Mouse (Mus musculus) liver, postnatal 0 days (tissue): Measurements from ENCODE around the gene Rint1. TPM values are rescaled to one million over a fixed set of nuclear protein-coding genes. Genes with fewer than 3 reads are reported as not detected.
"Not testable (repeated sequence)": the region's sequence is repeated elsewhere in the genome, so short reads cannot be mapped to it uniquely, and the experiment has no call there.

Experiments
- ATAC-seq: fragments of 200-750 bp; cut with Nextera tagmentation; 2 replicates; pipeline ENCODE4 v1.8.0; 2017; ENCODE audit warnings: mild to moderate bottlenecking, moderate library complexity
- DNase-seq: peaks from one replicate; pipeline ENCODE4 v3.0.0-alpha.2; 2016
- H3K27ac ChIP-seq: fragments of 300-500 bp; sonication (generic); 2 replicates; pipeline ENCODE4 v1.5.1; 2014; ENCODE audit warnings: antibody characterized with exemption, moderate library complexity, mild to moderate bottlenecking, low read depth
- H3K27me3 ChIP-seq: fragments of 300-500 bp; sonication (generic); 2 replicates; pipeline ENCODE4 v1.6.1; 2014; ENCODE audit warnings: low read length, control low read depth, mixed read lengths; ENCODE audit not compliant: insufficient read depth
- H3K36me3 ChIP-seq: fragments of 300-500 bp; sonication (generic); replicated peaks from 2 replicates; pipeline ENCODE4 v1.6.1; 2014; ENCODE audit warnings: mild to moderate bottlenecking, control low read depth, low read length, moderate library complexity, mixed read lengths; ENCODE audit not compliant: insufficient read depth
- H3K4me1 ChIP-seq: fragments of 300-500 bp; sonication (generic); 2 replicates; pipeline ENCODE4 v1.6.1; 2014; ENCODE audit warnings: antibody characterized with exemption, mild to moderate bottlenecking, control low read depth; ENCODE audit not compliant: insufficient read depth
- H3K4me2 ChIP-seq: fragments of 300-500 bp; sonication (generic); 2 replicates; pipeline ENCODE4 v1.6.1; 2014; ENCODE audit warnings: low read depth, mild to moderate bottlenecking, low read length, moderate library complexity, mixed read lengths
- H3K4me3 ChIP-seq: fragments of 300-500 bp; sonication (generic); 2 replicates; pipeline ENCODE4 v1.5.1; 2014; ENCODE audit warnings: low read depth, low read length
- H3K9ac ChIP-seq: fragments of 300-500 bp; sonication (generic); replicated peaks from 2 replicates; pipeline ENCODE4 v1.6.1; 2014; ENCODE audit warnings: mild to moderate bottlenecking, moderate library complexity
- H3K9me3 ChIP-seq: fragments of 300-500 bp; sonication (generic); 2 replicates; pipeline ENCODE4 v1.6.1; 2016; ENCODE audit warnings: mild to moderate bottlenecking, control low read depth, low read length, mixed read lengths
- CTCF ChIP-seq: sonication (generic); IDR thresholded peaks from 2 replicates; pipeline ENCODE4 v1.5.1; 2016; ENCODE audit warnings: antibody characterized with exemption, low read depth
- EP300 ChIP-seq: IDR thresholded peaks from 2 replicates; pipeline ENCODE4 v1.6.1; 2016; ENCODE audit warnings: antibody characterized with exemption, low read depth, mild to moderate bottlenecking
- WGBS: fragments of 180-500 bp; shearing (Covaris S2); extraction: QIAGEN DNeasy Blood & Tissue Kit; methylation state at CpG from one replicate; pipeline ENCODE4 v1.1.7; 2014; ENCODE audit not compliant: insufficient replicate concordance; 5-methylcytosine and 5-hydroxymethylcytosine counted together
- polyA plus RNA-seq: library from polyadenylated mRNA; unstranded; fragments of >200 nt; fragmentation: Nextera tagmentation; extraction: Ambion mirVana; gene quantifications from 2 replicates; pipeline ENCODE4 v1.2.1, GENCODE M21; 2015

The Rint1 gene
- polyA plus RNA-seq, 1 experiment from 2014 or later = 10.9 TPM

GRCm38 (mm10) chr5:23838158-23838557 lies 50.6 kb downstream of the Rint1 start:
- WGBS = 83% methylated on average over 7 of the region's 7 CpGs
- ATAC-seq = no peak
- TF ChIP-seq CTCF (no peak), EP300 (no peak)
- H3K9ac ChIP-seq = no peak overlapping the region
- DNase-seq = no peak
- H3K27me3 ChIP-seq = no peaks in the 10 kb centered on the region
- H3K4me3 ChIP-seq = no peak overlapping the region
- no peaks in the 10 kb centered on the region for H3K9me3 ChIP-seq
- H3K36me3 ChIP-seq = peaks cover 6% of the 10 kb centered on the region; the same call in 1 of the 2 replicates
- peaks cover 8% of the 10 kb centered on the region for H3K4me1 ChIP-seq
- no peak overlapping the region for H3K27ac ChIP-seq
- no peak overlapping the region for H3K4me2 ChIP-seq

GRCm38 (mm10) chr5:23843674-23844530 lies 56.4 kb downstream of the Rint1 start, which contains the start of gene Tomm7:
Tomm7 (minus strand) TSS chr5:23844161.
- H3K4me2 ChIP-seq = peak within 1 kb of the TSS; percentile 74
- peak; percentile 36 for TF ChIP-seq CTCF
- TF ChIP-seq EP300 = no peak
- peak within 1 kb of the TSS; percentile 75 for H3K9ac ChIP-seq
- H3K27ac ChIP-seq = peak within 1 kb of the TSS; percentile 79
- DNase-seq (peak; percentile 97), ATAC-seq (peak; percentile 98)
- under 1% methylated on average over 44 of the region's 44 CpGs for WGBS
- H3K4me1 ChIP-seq = peaks cover 15% of the 10 kb centered on the region
- no peaks in the 10 kb centered on the region for H3K27me3 ChIP-seq
- H3K9me3 ChIP-seq = no peaks in the 10 kb centered on the region
- peaks cover 6% of the 10 kb centered on the region; the same call in 1 of the 2 replicates for H3K36me3 ChIP-seq
- H3K4me3 ChIP-seq = peak within 1 kb of the TSS; percentile 74

DNA sequence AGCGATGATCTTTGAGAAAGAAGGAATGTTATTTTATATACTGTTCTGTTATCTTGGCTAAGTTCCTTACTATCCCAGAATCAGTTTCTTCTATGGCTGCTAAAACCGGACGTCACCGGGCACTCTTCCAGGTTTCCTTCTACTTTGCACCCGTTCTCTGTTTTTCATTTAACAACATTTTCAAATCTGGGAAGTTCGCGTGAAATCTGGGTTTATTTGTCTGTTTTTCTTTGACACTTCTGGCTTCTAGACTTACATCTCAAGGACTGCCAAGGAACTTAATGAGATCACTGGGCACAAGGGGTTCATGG lies 57.0 kb downstream of the Rint1 start:
- H3K27ac ChIP-seq = peak overlapping the region; percentile 79
- H3K4me2 ChIP-seq = peak overlapping the region; percentile 74
- H3K9ac ChIP-seq = peak overlapping the region; percentile 71
- H3K9me3 ChIP-seq = no peaks in the 10 kb centered on the region
- H3K4me3 ChIP-seq = peak overlapping the region; percentile 74
- ATAC-seq = peak; percentile 38
- 18% methylated on average over 7 of the region's 7 CpGs for WGBS
- peaks cover 15% of the 10 kb centered on the region for H3K4me1 ChIP-seq
- H3K27me3 ChIP-seq = no peaks in the 10 kb centered on the region
- no peak for TF ChIP-seq EP300
- peaks cover 6% of the 10 kb centered on the region; the same call in 1 of the 2 replicates for H3K36me3 ChIP-seq
- peak; percentile 42 for DNase-seq

DNA sequence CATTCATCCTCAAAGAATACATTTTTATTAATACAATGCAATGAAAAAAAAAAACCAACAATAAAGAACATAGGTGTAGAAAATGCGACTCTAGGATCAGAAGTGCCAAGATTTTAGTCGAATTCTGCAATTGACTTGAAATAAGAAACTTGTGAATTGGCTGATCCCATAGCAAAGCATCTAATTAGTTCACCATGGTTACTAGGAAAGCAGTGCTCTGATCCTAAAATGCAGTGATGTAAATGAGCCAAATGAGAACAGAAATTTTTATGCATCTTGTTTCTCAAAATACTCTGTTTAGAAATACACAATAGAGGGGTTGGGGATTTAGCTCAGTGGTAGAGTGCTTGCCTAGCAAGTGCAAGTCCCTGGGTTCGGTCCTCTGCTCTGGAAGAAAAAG lies 57.6 kb downstream of the Rint1 start:
- ATAC-seq (no peak), DNase-seq (no peak)
- H3K9ac ChIP-seq = no peak overlapping the region
- H3K36me3 ChIP-seq = peaks cover 1% of the 10 kb centered on the region; the same call in 1 of the 2 replicates
- peaks cover 18% of the 10 kb centered on the region for H3K4me1 ChIP-seq
- H3K4me2 ChIP-seq = peak overlapping the region; percentile 74
- no peaks in the 10 kb centered on the region for H3K27me3 ChIP-seq
- H3K9me3 ChIP-seq = no peaks in the 10 kb centered on the region
- WGBS = 79% methylated on average over 3 of the region's 3 CpGs
- no peak for TF ChIP-seq CTCF
- no peak for TF ChIP-seq EP300
- H3K27ac ChIP-seq = peak overlapping the region; percentile 79; the same call in 1 of the 2 replicates
- H3K4me3 ChIP-seq = no peak overlapping the region

- Histone ChIP-seq H3K4me3 (peak overlapping the region; percentile 88), H3K27ac (peak overlapping the region; percentile 79), H3K4me2 (peak overlapping the region; percentile 96), H3K27me3 (no peaks in the 10 kb centered on the region), H3K9ac (peak overlapping the region; percentile 87), H3K9me3 (no peaks in the 10 kb centered on the region), H3K36me3 (peaks cover 16% of the 10 kb centered on the region), H3K4me1 (peaks cover 14% of the 10 kb centered on the region)
- ATAC-seq (peak; percentile 96), DNase-seq (peak; percentile 93)
- TF ChIP-seq EP300 (no peak; the same call in 1 of the 2 replicates), CTCF (peak; percentile 90)
- WGBS = under 1% methylated on average over 59 of the region's 61 CpGs
Observed at GRCm38 (mm10) chr5:23850345-23851159, 63.0 kb downstream of the Rint1 start.

DNA sequence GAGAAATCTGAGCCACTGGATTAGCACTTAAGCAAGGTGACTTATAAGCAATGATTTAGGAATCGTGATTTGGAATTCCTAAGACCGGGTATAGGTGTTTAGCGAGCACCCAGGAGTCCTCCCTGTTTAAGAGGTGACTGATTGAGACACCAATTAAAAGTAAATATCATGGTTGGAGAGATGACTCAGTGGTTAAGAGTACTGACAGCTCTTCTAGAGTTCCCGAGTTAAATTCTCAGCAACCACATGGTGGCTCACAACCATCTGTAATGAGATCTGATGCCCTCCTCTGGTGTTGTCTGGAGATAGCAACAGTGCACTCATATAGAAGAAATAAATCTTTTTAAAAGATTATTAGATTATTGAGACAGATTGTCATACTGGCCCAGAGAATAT lies 63.6 kb downstream of the Rint1 start:
- Histone ChIP-seq H3K4me2 (peak overlapping the region; percentile 96), H3K36me3 (peaks cover 22% of the 10 kb centered on the region), H3K4me3 (peak overlapping the region; percentile 88), H3K9ac (peak overlapping the region; percentile 87), H3K4me1 (peaks cover 14% of the 10 kb centered on the region), H3K27ac (peak overlapping the region; percentile 79)
- TF ChIP-seq CTCF = peak; percentile 31; the same call in 1 of the 2 replicates
- ATAC-seq = peak; percentile 12; the same call in 1 of the 2 replicates
- WGBS = 3% methylated on average over 4 of the region's 4 CpGs
- H3K27me3 ChIP-seq, H3K9me3 ChIP-seq, DNase-seq: not testable (repeated sequence)
